In genomic region chr5:75154621-75155235, GRCm38 (mm10) we compare ENCODE assay signal across 8 mouse cellular contexts. TPM values are rescaled to one million over a fixed set of nuclear protein-coding genes. Genes with fewer than 3 reads are reported as not detected.
DNase-seq lines count a peak whose midpoint lies in the region; ATAC-seq and TF ChIP-seq lines count a peak whose summit lies in the region.

No protein-coding gene starts in this region.

- DNase-seq in thymus, postnatal 4 days: peak; percentile 37
- DNase-seq in thymus, postnatal 25 days: no peak
- DNase-seq in gastrocnemius, adult 18-20 months (ENCODE audit: low spot score): peak; percentile 47
- DNase-seq in hindbrain, postnatal 0 days (ENCODE audit: low spot score): no peak
- DNase-seq in c-Kit-positive CD71-positive TER-119-positive erythroid progenitor cells, embryonic 14.5 days (ENCODE audit: low spot score): no peak

- peaks cover 2% of the 10 kb centered on the region for H3K4me1 ChIP-seq in hindbrain, postnatal 0 days (ENCODE audit: insufficient read depth, low read length)
- peaks cover 5% of the 10 kb centered on the region for H3K4me1 ChIP-seq in liver, embryonic 16.5 days (ENCODE audit: control insufficient read depth, low read depth, low read length)
- H3K4me1 ChIP-seq in stomach, embryonic 14.5 days (ENCODE audit: control insufficient read depth, insufficient read depth, low read length): peaks cover 18% of the 10 kb centered on the region

- H3K4me3 ChIP-seq in hindbrain, postnatal 0 days (ENCODE audit: low read length): peak overlapping the region; percentile 35
- H3K4me3 ChIP-seq in liver, embryonic 16.5 days (ENCODE audit: low read depth, low read length): peak overlapping the region; percentile 36
- peak overlapping the region; percentile 63 for H3K4me3 ChIP-seq in stomach, embryonic 14.5 days (ENCODE audit: low read depth, low read length)

- H3K9me3 ChIP-seq in hindbrain, postnatal 0 days (ENCODE audit: low read length): no peaks in the 10 kb centered on the region
- no peaks in the 10 kb centered on the region for H3K9me3 ChIP-seq in liver, embryonic 16.5 days (replicated peaks; ENCODE audit: control insufficient read depth, low read length)
- H3K9me3 ChIP-seq in stomach, embryonic 14.5 days (ENCODE audit: control insufficient read depth, low read depth, low read length): no peaks in the 10 kb centered on the region

- H3K36me3 ChIP-seq in hindbrain, postnatal 0 days (ENCODE audit: insufficient read depth, low read length): no peaks in the 10 kb centered on the region
- H3K36me3 ChIP-seq in liver, embryonic 16.5 days (ENCODE audit: control insufficient read depth, insufficient read depth): no peaks in the 10 kb centered on the region
- no peaks in the 10 kb centered on the region for H3K36me3 ChIP-seq in stomach, embryonic 14.5 days (ENCODE audit: control insufficient read depth, insufficient read depth, low read length)

- H3K27ac ChIP-seq in hindbrain, postnatal 0 days: peak overlapping the region; percentile 33; the same call in 1 of the 2 replicates
- H3K27ac ChIP-seq in liver, embryonic 16.5 days (ENCODE audit: low read length): no peak overlapping the region
- peak overlapping the region; percentile 97 for H3K27ac ChIP-seq in stomach, embryonic 14.5 days (ENCODE audit: low read length)

- H3K27me3 ChIP-seq in hindbrain, postnatal 0 days (ENCODE audit: insufficient read depth, low read length): peaks cover 27% of the 10 kb centered on the region
- H3K27me3 ChIP-seq in liver, embryonic 16.5 days (ENCODE audit: control insufficient read depth, insufficient read depth, low read depth, low read length): peaks cover 72% of the 10 kb centered on the region
- H3K27me3 ChIP-seq in stomach, embryonic 14.5 days (ENCODE audit: control insufficient read depth, insufficient read depth, low read length): no peaks in the 10 kb centered on the region

- peak overlapping the region; percentile 33; the same call in 1 of the 2 replicates for H3K9ac ChIP-seq in hindbrain, postnatal 0 days (replicated peaks; ENCODE audit: low read length)
- H3K9ac ChIP-seq in liver, embryonic 16.5 days (ENCODE audit: low read depth, low read length): no peak overlapping the region
- peak overlapping the region; percentile 86 for H3K9ac ChIP-seq in stomach, embryonic 14.5 days (replicated peaks; ENCODE audit: low read depth, low read length)

- no peak for TF ChIP-seq CTCF in hindbrain, postnatal 0 days (IDR thresholded peaks at IDR 0.05; ENCODE audit: low read depth)

- H3K4me2 ChIP-seq in hindbrain, postnatal 0 days (ENCODE audit: low read depth, low read length): peak overlapping the region; percentile 42
- H3K4me2 ChIP-seq in liver, embryonic 16.5 days (ENCODE audit: low read depth, low read length): peak overlapping the region; percentile 44
- peak overlapping the region; percentile 88 for H3K4me2 ChIP-seq in stomach, embryonic 14.5 days (replicated peaks; ENCODE audit: low read depth, low read length)

- WGBS in hindbrain, postnatal 0 days: under 1% methylated on average over 21 of the region's 21 CpGs
- 3% methylated on average over 21 of the region's 21 CpGs for WGBS in liver, embryonic 16.5 days (ENCODE audit: insufficient replicate concordance)
- WGBS in stomach, embryonic 14.5 days: 1% methylated on average over 21 of the region's 21 CpGs

- no peak for ATAC-seq in hindbrain, postnatal 0 days
- no peak for ATAC-seq in liver, embryonic 16.5 days (ENCODE audit: low read depth)
- peak; percentile 19; the same call in 1 of the 2 replicates for ATAC-seq in stomach, embryonic 14.5 days (ENCODE audit: insufficient number of reproducible peaks, insufficient read depth, low FRiP score, low read depth)
- ATAC-seq in megakaryocyte-erythroid progenitor cell, adult 5-6 weeks (replicated peaks; ENCODE audit: low FRiP score, low TSS enrichment, poor library complexity, severe bottlenecking): no peak

RNA-seq across cellular contexts. Expression of gene Pdgfra, which starts 2.6 kb away (rescaled TPM):
- 10 to 100 TPM; 14.2 to 15.0 TPM for total RNA-seq in gastrocnemius, adult 18-20 months (2021)
- 60.2 and 63.0 TPM in 2 replicates for total RNA-seq in hindbrain, postnatal 0 days (2014; rRNA removed)
- 21.9 and 25.7 TPM in 2 replicates for polyA plus RNA-seq in hindbrain, postnatal 0 days (2015; fragmentation: Nextera tagmentation; extraction: Ambion mirVana)
- 1.6 and 1.7 TPM in 2 replicates for polyA plus RNA-seq in liver, embryonic 16.5 days (2015; fragmentation: Nextera tagmentation; extraction: Ambion mirVana)
- polyA plus RNA-seq in stomach, embryonic 14.5 days (2014; fragmentation: Nextera tagmentation; extraction: Ambion mirVana): 56.3 and 57.7 TPM in 2 replicates
- total RNA-seq in megakaryocyte-erythroid progenitor cell, adult 5-6 weeks (2014; fragmentation: Nextera tagmentation): not detected in 2 replicates
- not detected in 2 replicates for total RNA-seq in megakaryocyte-erythroid progenitor cell, adult 5-6 weeks (2017)

Comparison
In these comparisons a context has a peak if more than half of its experiments do, and no peak if none do; other contexts are left out.
1. DNase-seq: peak in thymus, postnatal 4 days (single experiment) and gastrocnemius, adult 18-20 months (single experiment); none in thymus, postnatal 25 days (single experiment), hindbrain, postnatal 0 days (single experiment) and c-Kit-positive CD71-positive TER-119-positive erythroid progenitor cells, embryonic 14.5 days (single experiment).
2. RNA of gene Pdgfra, which starts 2.6 kb away (total RNA-seq): 60.2 to 63.0 TPM in hindbrain, postnatal 0 days and 14.2 to 15.0 TPM in gastrocnemius, adult 18-20 months; not detected in megakaryocyte-erythroid progenitor cell, adult 5-6 weeks; every median in the first group is over 10 times any median in the second.
3. Peak in every context shown above with its lines, with median percentiles within 50 percentile points of each other: H3K4me2 ChIP-seq and H3K4me3 ChIP-seq.